Mouse (Mus musculus): Measurements from ENCODE around the gene Atp12a. TPM values are rescaled to one million over a fixed set of nuclear protein-coding genes. Genes with fewer than 3 reads are reported as not detected.

The Atp12a gene
- polyA plus RNA-seq (2017; shearing (Covaris generic)), result under 1 TPM in 1 of 2 experiments, not detected in 1; 0.06 TPM

DNA sequence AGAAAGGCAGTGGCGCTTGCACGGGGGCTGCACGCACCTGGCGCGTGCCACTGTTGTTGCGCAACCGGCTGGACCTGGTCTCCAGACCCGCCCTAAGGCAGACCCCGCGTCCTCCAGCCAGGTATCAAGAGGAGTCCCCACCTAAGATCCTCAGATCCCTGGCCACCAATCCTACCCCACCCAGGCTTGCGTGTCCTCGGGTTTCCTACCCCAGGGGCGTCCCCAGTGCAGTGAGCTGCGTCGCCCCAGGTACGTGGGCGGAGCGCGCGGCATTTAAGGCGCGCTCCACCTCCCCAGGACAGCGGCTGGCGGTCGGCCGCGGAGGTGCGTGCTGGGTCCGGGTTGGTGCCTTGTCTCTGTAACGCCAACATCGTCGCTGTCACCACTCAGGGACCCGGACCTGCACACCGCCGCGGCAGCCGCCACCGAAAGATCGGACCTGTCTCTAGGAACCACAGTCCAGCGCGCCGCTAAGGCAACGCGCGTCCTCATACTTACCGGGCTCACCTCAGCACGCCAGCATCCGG lies at the start of gene Atp12a:
TSS of gene Atp12a (plus strand) at position 358 of the 527 bp plus-strand sequence.

DNA sequence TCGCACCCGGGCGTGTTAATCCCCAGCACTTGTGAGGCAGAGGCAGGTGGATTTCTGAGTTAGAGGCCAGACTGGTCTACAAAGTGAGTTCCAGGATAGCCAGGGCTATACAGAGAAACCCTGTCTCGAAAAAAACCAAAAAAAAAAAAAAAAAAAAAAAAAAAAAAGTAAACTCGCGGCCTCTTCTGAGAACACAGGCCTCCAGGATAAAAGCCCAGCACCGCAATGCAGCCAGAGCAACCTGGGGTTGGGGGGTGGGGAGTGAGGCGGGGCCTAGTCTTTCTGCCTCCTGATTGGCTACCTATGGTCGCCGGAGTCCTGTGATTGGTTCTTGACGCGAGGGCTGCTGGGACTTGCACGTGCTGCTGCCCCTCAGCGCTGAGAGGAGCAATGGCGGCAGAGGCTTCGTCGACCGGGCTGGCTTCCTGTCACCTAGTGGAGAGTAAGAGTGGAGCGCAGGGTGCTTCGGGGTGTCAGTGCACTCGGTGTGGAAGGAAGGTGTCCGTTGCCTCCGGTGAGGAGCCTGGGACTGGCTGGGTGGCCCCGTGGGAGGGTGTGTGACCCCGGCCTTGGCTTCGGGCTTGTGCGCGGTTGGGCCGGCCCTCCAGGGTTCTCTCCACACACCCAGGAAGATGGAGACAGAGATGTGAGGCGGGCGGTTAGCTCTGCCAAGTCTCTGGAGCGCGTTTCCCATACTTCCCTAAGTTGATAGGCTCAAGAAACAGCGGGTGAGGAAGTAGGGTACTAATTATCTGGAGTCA lies 37.6 kb downstream of the Atp12a start, which contains the start of gene Rnf17:
TSS of gene Rnf17 (plus strand) at position 271 of the 761 bp plus-strand sequence.

Other genes with a start within 250 kb of the Atp12a start
- gene Gzme, start 244.4 kb upstream of the Atp12a start, polyA plus RNA-seq (2017; shearing (Covaris generic)), result not detected
- not detected for gene Gzmd, start 232.5 kb upstream of the Atp12a start, polyA plus RNA-seq (2017; shearing (Covaris generic))
- gene Gzmg, start 205.5 kb upstream of the Atp12a start, polyA plus RNA-seq (2017; shearing (Covaris generic)), result not detected
- not detected for gene Gzmn, start 190.5 kb upstream of the Atp12a start, polyA plus RNA-seq (2017; shearing (Covaris generic))
- gene Gzmf, start 153.7 kb upstream of the Atp12a start, polyA plus RNA-seq (2017; shearing (Covaris generic)), result under 1 TPM in 1 of 2 experiments, not detected in 1; 0.51 TPM
- gene Gzmc, start 130.4 kb upstream of the Atp12a start, polyA plus RNA-seq (2017; shearing (Covaris generic)), result 10 to 100 TPM in 1 of 2 experiments, 1 to 10 TPM in 1; 4.5 to 12.1 TPM
- 100 to 1,000 TPM in 1 of 2 experiments, 10 to 100 TPM in 1; 63.8 to 416 TPM for gene Gzmb, start 102.8 kb upstream of the Atp12a start, polyA plus RNA-seq (2017; shearing (Covaris generic))
- gene Rnf17, start 37.5 kb downstream of the Atp12a start, polyA plus RNA-seq (2017; shearing (Covaris generic)), result under 1 TPM in 1 of 2 experiments, not detected in 1; 0.60 TPM
- gene Cenpj, start 210.4 kb downstream of the Atp12a start, polyA plus RNA-seq (2017; shearing (Covaris generic)), result 10 to 100 TPM in 1 of 2 experiments, 1 to 10 TPM in 1; 8.9 to 10.3 TPM
- gene Parp4, start 210.6 kb downstream of the Atp12a start, polyA plus RNA-seq (2017; shearing (Covaris generic)), result 10 to 100 TPM; 15.6 to 23.5 TPM

Measured in activated CD4-positive, CD25-positive, alpha-beta regulatory T cell (primary cell).